Mouse (Mus musculus) retina, embryonic 14.5 days (tissue): ENCODE data around the gene Krtap29-1.

Experiments
- DNase-seq: peaks from one replicate; pipeline ENCODE4 v3.0.0-alpha.2; 2015; ENCODE audit warnings: low spot score

The Krtap29-1 gene

GRCm38 (mm10) chr11:99978953-99979352, at the start of gene Krtap29-1:
Krtap29-1 (minus strand) TSS chr11:99979053.
- DNase-seq = no peak

- DNase-seq = no peak
These were observed 42.6 kb upstream of the Krtap29-1 start for GRCm38 (mm10) chr11:100021438-100021837.

GRCm38 (mm10) chr11:100019466-100019865, 40.6 kb upstream of the Krtap29-1 start:
- DNase-seq = no peak

GRCm38 (mm10) chr11:100016112-100016511, 37.3 kb upstream of the Krtap29-1 start, which contains the start of gene Krt33a:
Krt33a (minus strand) TSS chr11:100016212.
- no peak for DNase-seq

- DNase-seq = no peak
These were observed 34.9 kb upstream of the Krtap29-1 start for GRCm38 (mm10) chr11:100013691-100014171.

- no peak for DNase-seq
These were observed 31.8 kb upstream of the Krtap29-1 start for GRCm38 (mm10) chr11:100010682-100011081.

- DNase-seq = no peak
These were observed 29.5 kb upstream of the Krtap29-1 start for GRCm38 (mm10) chr11:100008336-100008735.

GRCm38 (mm10) chr11:100006624-100007023, 27.8 kb upstream of the Krtap29-1 start:
- DNase-seq = peak; percentile 47

- no peak for DNase-seq
These were observed 27.1 kb upstream of the Krtap29-1 start for GRCm38 (mm10) chr11:100005905-100006304.

- DNase-seq = peak; percentile 78
These were observed 26.0 kb upstream of the Krtap29-1 start for GRCm38 (mm10) chr11:100004846-100005245.

- no peak for DNase-seq
These were observed 20.2 kb upstream of the Krtap29-1 start for GRCm38 (mm10) chr11:99999091-99999490.

GRCm38 (mm10) chr11:99994384-99994661, 15.5 kb upstream of the Krtap29-1 start:
- DNase-seq = no peak

GRCm38 (mm10) chr11:99993620-99994383, 14.9 kb upstream of the Krtap29-1 start, which contains the start of gene Krtap17-1:
Krtap17-1 (minus strand) TSS chr11:99993994.
- no peak for DNase-seq

- DNase-seq = no peak
These were observed 11.7 kb upstream of the Krtap29-1 start for GRCm38 (mm10) chr11:99990571-99990970.

- no peak for DNase-seq
These were observed 11.1 kb upstream of the Krtap29-1 start for GRCm38 (mm10) chr11:99989881-99990405.

- DNase-seq = no peak
These were observed 9.7 kb upstream of the Krtap29-1 start for GRCm38 (mm10) chr11:99988530-99988929.

- DNase-seq = no peak
These were observed 7.4 kb upstream of the Krtap29-1 start, which contains the start of gene Krtap16-1 for GRCm38 (mm10) chr11:99986180-99986647. Krtap16-1 (minus strand) TSS chr11:99986597.

GRCm38 (mm10) chr11:99985291-99986092, 6.6 kb upstream of the Krtap29-1 start:
- no peak for DNase-seq

GRCm38 (mm10) chr11:99983442-99983841, 4.6 kb upstream of the Krtap29-1 start:
- DNase-seq = no peak

- no peak for DNase-seq
These were observed 3.9 kb upstream of the Krtap29-1 start for GRCm38 (mm10) chr11:99982731-99983130.

GRCm38 (mm10) chr11:99965961-99966360, 12.9 kb downstream of the Krtap29-1 start:
- DNase-seq = no peak

- peak; percentile 13 for DNase-seq
These were observed 14.6 kb downstream of the Krtap29-1 start for GRCm38 (mm10) chr11:99964213-99964612.

- no peak for DNase-seq
These were observed 30.7 kb downstream of the Krtap29-1 start, which contains the start of gene Krtap9-5 for GRCm38 (mm10) chr11:99948175-99948574. Krtap9-5 (plus strand) TSS chr11:99948475.
